ENCODE assay signal across 19 mouse cellular contexts in genomic region chr1:52434085-52434484, GRCm38 (mm10).
DNase-seq lines count a peak whose midpoint lies in the region; ATAC-seq lines count a peak whose summit lies in the region.
"Had no signal": no experiment of that assay in that cellular context is flagged by ENCODE, and none has a peak within 500 bp of the region (broad histone marks: within the 10 kb centered on the region; RNA-seq: fewer than 3 reads in every experiment).

No protein-coding gene starts in this region.

- no peaks in the 10 kb centered on the region for H3K27me3 ChIP-seq in liver, embryonic 11.5 days (replicated peaks; ENCODE audit: control insufficient read depth, insufficient read depth, low read length)
- no peaks in the 10 kb centered on the region for H3K27me3 ChIP-seq in liver, embryonic 15.5 days
- H3K27me3 ChIP-seq: embryonic facial prominence, embryonic 13.5 days; forebrain, embryonic 13.5 days; hindbrain, embryonic 13.5 days had no signal

- H3K4me1 ChIP-seq in liver, embryonic 11.5 days (replicated peaks; ENCODE audit: control insufficient read depth, insufficient read depth, low read length) = no peaks in the 10 kb centered on the region
- H3K4me1 ChIP-seq in liver, embryonic 15.5 days (replicated peaks) = no peaks in the 10 kb centered on the region
- H3K4me1 ChIP-seq: embryonic facial prominence, embryonic 13.5 days; forebrain, embryonic 13.5 days; hindbrain, embryonic 13.5 days had no signal

- H3K4me2 ChIP-seq in liver, embryonic 11.5 days = no peak overlapping the region
- no peak overlapping the region; the same call in 1 of the 2 replicates for H3K4me2 ChIP-seq in liver, embryonic 15.5 days
- H3K4me2 ChIP-seq: embryonic facial prominence, embryonic 13.5 days; forebrain, embryonic 13.5 days; hindbrain, embryonic 13.5 days had no signal

- 0 out of 2 replicates have a peak, but pooled peaks have one; percentile 43 for ATAC-seq in liver, embryonic 11.5 days (replicated peaks; ENCODE audit: low FRiP score)
- ATAC-seq in liver, embryonic 15.5 days (ENCODE audit: insufficient read depth) = peak; percentile 51
- ATAC-seq: forebrain, embryonic 13.5 days; forebrain, postnatal 0 days had no signal

- no peaks in the 10 kb centered on the region for H3K9me3 ChIP-seq in liver, embryonic 11.5 days (ENCODE audit: control insufficient read depth, low read length)
- H3K9me3 ChIP-seq in liver, embryonic 15.5 days (replicated peaks) = no peaks in the 10 kb centered on the region
- H3K9me3 ChIP-seq: embryonic facial prominence, embryonic 13.5 days; forebrain, embryonic 13.5 days; heart, embryonic 10.5 days; hindbrain, embryonic 13.5 days had no signal

- H3K4me3 ChIP-seq in liver, embryonic 11.5 days (ENCODE audit: low read depth, low read length) = no peak overlapping the region
- H3K4me3 ChIP-seq in liver, embryonic 15.5 days (replicated peaks) = no peak overlapping the region
- H3K4me3 ChIP-seq: embryonic facial prominence, embryonic 13.5 days; forebrain, embryonic 13.5 days; heart, embryonic 10.5 days; hindbrain, embryonic 13.5 days had no signal

- H3K27ac ChIP-seq in liver, embryonic 11.5 days (ENCODE audit: low read depth, low read length) = no peak overlapping the region
- H3K27ac ChIP-seq in liver, embryonic 15.5 days (replicated peaks) = no peak overlapping the region
- H3K27ac ChIP-seq: embryonic facial prominence, embryonic 13.5 days; forebrain, embryonic 13.5 days; heart, embryonic 10.5 days; hindbrain, embryonic 13.5 days had no signal

- intact Hi-C loops in gastrocnemius, postnatal 36 days (cut with DNase I) = no loop called here

- DNase-seq in liver = peak; percentile 34
- DNase-seq in liver, embryonic 11.5 days (ENCODE audit: low spot score) = no peak
- DNase-seq in layer of hippocampus, postnatal 25 days (ENCODE audit: extremely low spot score in 1 of 2, low spot score in 1 of 2) = no peak
- no peak for DNase-seq in gastrocnemius, postnatal 36 days
- DNase-seq in thymus, adult 18-20 months = no peak
- DNase-seq: adrenal gland, adult 2 months; adrenal gland, postnatal 25 days; cerebellum, adult 18-20 months; cerebellum, adult 9-11 months; cerebellum, postnatal 36 days; forebrain, postnatal 0 days; gastrocnemius, postnatal 14 days; heart, adult 18-20 months; heart, postnatal 14 days had no signal

- WGBS in liver, embryonic 11.5 days = 59% methylated on average over 4 of the region's 4 CpGs
- 41% methylated on average over 4 of the region's 4 CpGs for WGBS in liver, embryonic 15.5 days (ENCODE audit: insufficient replicate concordance)

- H3K9ac ChIP-seq in liver, embryonic 11.5 days (ENCODE audit: low read depth, low read length) = no peak overlapping the region
- no peak overlapping the region for H3K9ac ChIP-seq in liver, embryonic 15.5 days
- H3K9ac ChIP-seq: embryonic facial prominence, embryonic 13.5 days; forebrain, embryonic 13.5 days; forebrain, postnatal 0 days; hindbrain, embryonic 13.5 days had no signal

- no peaks in the 10 kb centered on the region for H3K36me3 ChIP-seq in liver, embryonic 11.5 days (ENCODE audit: control insufficient read depth, insufficient read depth, low read length)
- no peaks in the 10 kb centered on the region for H3K36me3 ChIP-seq in liver, embryonic 15.5 days (replicated peaks)
- H3K36me3 ChIP-seq: embryonic facial prominence, embryonic 13.5 days; heart, embryonic 10.5 days; hindbrain, embryonic 13.5 days had no signal
